Mouse (Mus musculus) kidney, postnatal 0 days (tissue): Measurements from ENCODE around the gene L3mbtl3. TPM values are rescaled to one million over a fixed set of nuclear protein-coding genes. Genes with fewer than 3 reads are reported as not detected.

Source experiments
- ATAC-seq: fragments of 200-750 bp; cut with Nextera tagmentation; replicated peaks from 2 replicates; pipeline ENCODE4 v1.8.0; 2017; ENCODE audit warnings: low read depth, moderate number of reproducible peaks, moderate TSS enrichment, moderate library complexity; ENCODE audit not compliant: low FRiP score
- DNase-seq: peaks from one replicate; pipeline ENCODE4 v3.0.0-alpha.2; 2016; ENCODE audit warnings: low spot score
- H3K27ac ChIP-seq: fragments of 300-500 bp; sonication (generic); 2 replicates; pipeline ENCODE4 v1.5.1; 2014; ENCODE audit warnings: mild to moderate bottlenecking
- H3K27me3 ChIP-seq: fragments of 300-500 bp; sonication (generic); 2 replicates; pipeline ENCODE4 v1.6.1; 2014; ENCODE audit warnings: low read length, mixed read lengths; ENCODE audit not compliant: insufficient read depth
- H3K36me3 ChIP-seq: fragments of 300-500 bp; sonication (generic); 2 replicates; pipeline ENCODE4 v1.6.1; 2014; ENCODE audit warnings: low read length, mixed read lengths; ENCODE audit not compliant: insufficient read depth
- H3K4me1 ChIP-seq: fragments of 300-500 bp; sonication (generic); replicated peaks from 2 replicates; pipeline ENCODE4 v1.6.1; 2014; ENCODE audit warnings: antibody characterized with exemption, low read length, mixed read lengths; ENCODE audit not compliant: insufficient read depth
- H3K4me2 ChIP-seq: fragments of 300-500 bp; sonication (generic); 2 replicates; pipeline ENCODE4 v1.6.1; 2014; ENCODE audit warnings: mild to moderate bottlenecking, low read length, moderate library complexity, mixed read lengths
- H3K4me3 ChIP-seq: fragments of 300-500 bp; sonication (generic); replicated peaks from 2 replicates; pipeline ENCODE4 v1.5.1; 2014; ENCODE audit warnings: low read depth, low read length
- H3K9ac ChIP-seq: fragments of 300-500 bp; sonication (generic); 2 replicates; pipeline ENCODE4 v1.6.1; 2014; ENCODE audit warnings: low read depth, low read length
- H3K9me3 ChIP-seq: fragments of 300-500 bp; sonication (generic); replicated peaks from 2 replicates; pipeline ENCODE4 v1.6.1; 2016; ENCODE audit warnings: low read length, inconsistent platforms, mixed read lengths
- CTCF ChIP-seq: IDR thresholded peaks from 2 replicates; pipeline ENCODE4 v1.5.1; 2016; ENCODE audit warnings: antibody characterized with exemption, low read depth, mild to moderate bottlenecking, moderate library complexity
- WGBS: fragments of 180-500 bp; shearing (Covaris S2); extraction: QIAGEN DNeasy Blood & Tissue Kit; methylation state at CpG from one replicate; pipeline ENCODE4 v1.1.7; 2014; 5-methylcytosine and 5-hydroxymethylcytosine counted together
- polyA plus RNA-seq: library from polyadenylated mRNA; unstranded; fragments of >200 nt; fragmentation: Nextera tagmentation; extraction: Ambion mirVana; gene quantifications from 2 replicates; pipeline ENCODE4 v1.2.1, GENCODE M21; 2015

L3mbtl3 gene
- polyA plus RNA-seq, 1 experiment from 2014 or later, result 9.3 TPM

- Histone ChIP-seq H3K4me2 (no peak overlapping the region), H3K9me3 (no peaks in the 10 kb centered on the region), H3K9ac (no peak overlapping the region), H3K4me3 (no peak overlapping the region), H3K36me3 (0 out of 2 replicates have a peak, but pooled peaks cover 19% of the 10 kb centered on the region), H3K4me1 (no peaks in the 10 kb centered on the region), H3K27ac (no peak overlapping the region), H3K27me3 (no peaks in the 10 kb centered on the region)
- ATAC-seq, result no peak
- WGBS, result 83% methylated on average over 17 of the region's 17 CpGs
- TF ChIP-seq CTCF, result no peak
- no peak for DNase-seq
Measured at GRCm38 (mm10) chr10:26327691-26328542, 47.9 kb downstream of the L3mbtl3 start.

GRCm38 (mm10) chr10:26327291-26327690 is 48.5 kb downstream of the L3mbtl3 start:
- 91% methylated on average over 5 of the region's 5 CpGs for WGBS
- no peak for ATAC-seq
- H3K4me3 ChIP-seq, result no peak overlapping the region

GRCm38 (mm10) chr10:26325320-26325719 is 50.5 kb downstream of the L3mbtl3 start:
- Histone ChIP-seq H3K4me3 (no peak overlapping the region), H3K4me2 (no peak overlapping the region), H3K27me3 (no peaks in the 10 kb centered on the region), H3K27ac (no peak overlapping the region), H3K9me3 (no peaks in the 10 kb centered on the region), H3K36me3 (0 out of 2 replicates have a peak, but pooled peaks cover 19% of the 10 kb centered on the region), H3K4me1 (no peaks in the 10 kb centered on the region), H3K9ac (no peak overlapping the region)
- ATAC-seq (no peak), DNase-seq (no peak)
- WGBS, result 82% methylated on average over 2 of the region's 2 CpGs
- TF ChIP-seq CTCF, result no peak

More at GRCm38 (mm10) chr10:26327291-26327690, 48.5 kb downstream of the L3mbtl3 start:
- Histone ChIP-seq H3K27me3 (no peaks in the 10 kb centered on the region), H3K4me1 (no peaks in the 10 kb centered on the region), H3K9ac (no peak overlapping the region), H3K36me3 (0 out of 2 replicates have a peak, but pooled peaks cover 19% of the 10 kb centered on the region), H3K27ac (no peak overlapping the region), H3K9me3 (no peaks in the 10 kb centered on the region), H3K4me2 (no peak overlapping the region)
- TF ChIP-seq CTCF, result no peak
- DNase-seq, result no peak

- 82% methylated on average over 7 of the region's 7 CpGs for WGBS
- TF ChIP-seq CTCF, result no peak
- no peak for DNase-seq
Measured at GRCm38 (mm10) chr10:26322344-26323051, 53.3 kb downstream of the L3mbtl3 start.

GRCm38 (mm10) chr10:26320679-26321078 is 55.1 kb downstream of the L3mbtl3 start:
- no peak for TF ChIP-seq CTCF
- 0 out of 2 replicates have a peak, but pooled peaks cover 16% of the 10 kb centered on the region for H3K36me3 ChIP-seq
- DNase-seq (no peak), ATAC-seq (no peak)
- H3K9me3 ChIP-seq, result no peaks in the 10 kb centered on the region
- H3K4me2 ChIP-seq, result no peak overlapping the region
- no peaks in the 10 kb centered on the region for H3K4me1 ChIP-seq
- no peak overlapping the region for H3K9ac ChIP-seq
- H3K27me3 ChIP-seq, result no peaks in the 10 kb centered on the region
- no peak overlapping the region for H3K27ac ChIP-seq
- H3K4me3 ChIP-seq, result no peak overlapping the region
- WGBS, result 92% methylated on average over 4 of the region's 4 CpGs

More at GRCm38 (mm10) chr10:26322344-26323051, 53.3 kb downstream of the L3mbtl3 start:
- H3K4me3 ChIP-seq, result no peak overlapping the region
- no peaks in the 10 kb centered on the region for H3K4me1 ChIP-seq
- no peak overlapping the region for H3K27ac ChIP-seq
- H3K36me3 ChIP-seq, result 0 out of 2 replicates have a peak, but pooled peaks cover 19% of the 10 kb centered on the region
- H3K27me3 ChIP-seq, result no peaks in the 10 kb centered on the region
- no peak overlapping the region for H3K9ac ChIP-seq
- no peaks in the 10 kb centered on the region for H3K9me3 ChIP-seq
- no peak for ATAC-seq
- H3K4me2 ChIP-seq, result no peak overlapping the region

GRCm38 (mm10) chr10:26314327-26314726 is 61.4 kb downstream of the L3mbtl3 start:
- no peak for ATAC-seq

More at GRCm38 (mm10) chr10:26314327-26314726, 61.4 kb downstream of the L3mbtl3 start:
- no peak for TF ChIP-seq CTCF
- H3K27ac ChIP-seq, result no peak overlapping the region
- no peak overlapping the region for H3K9ac ChIP-seq
- peaks cover 31% of the 10 kb centered on the region for H3K36me3 ChIP-seq
- WGBS, result 92% methylated on average over 15 of the region's 15 CpGs
- H3K4me2 ChIP-seq, result no peak overlapping the region
- H3K4me3 ChIP-seq, result no peak overlapping the region
- no peaks in the 10 kb centered on the region for H3K9me3 ChIP-seq
- no peaks in the 10 kb centered on the region for H3K27me3 ChIP-seq
- DNase-seq, result no peak
- H3K4me1 ChIP-seq, result no peaks in the 10 kb centered on the region
